Mouse (Mus musculus): ENCODE results near the gene Ube4b. TPM values are rescaled to one million over a fixed set of nuclear protein-coding genes. Genes with fewer than 3 reads are reported as not detected.
"Not testable (repeated sequence)": the region's sequence is repeated elsewhere in the genome, so short reads cannot be mapped to it uniquely, and the experiment has no call there.

Ube4b gene
- 11.9 and 14.2 TPM in 2 replicates for polyA plus RNA-seq (2015; fragmentation: Nextera tagmentation; extraction: Ambion mirVana)

DNA sequence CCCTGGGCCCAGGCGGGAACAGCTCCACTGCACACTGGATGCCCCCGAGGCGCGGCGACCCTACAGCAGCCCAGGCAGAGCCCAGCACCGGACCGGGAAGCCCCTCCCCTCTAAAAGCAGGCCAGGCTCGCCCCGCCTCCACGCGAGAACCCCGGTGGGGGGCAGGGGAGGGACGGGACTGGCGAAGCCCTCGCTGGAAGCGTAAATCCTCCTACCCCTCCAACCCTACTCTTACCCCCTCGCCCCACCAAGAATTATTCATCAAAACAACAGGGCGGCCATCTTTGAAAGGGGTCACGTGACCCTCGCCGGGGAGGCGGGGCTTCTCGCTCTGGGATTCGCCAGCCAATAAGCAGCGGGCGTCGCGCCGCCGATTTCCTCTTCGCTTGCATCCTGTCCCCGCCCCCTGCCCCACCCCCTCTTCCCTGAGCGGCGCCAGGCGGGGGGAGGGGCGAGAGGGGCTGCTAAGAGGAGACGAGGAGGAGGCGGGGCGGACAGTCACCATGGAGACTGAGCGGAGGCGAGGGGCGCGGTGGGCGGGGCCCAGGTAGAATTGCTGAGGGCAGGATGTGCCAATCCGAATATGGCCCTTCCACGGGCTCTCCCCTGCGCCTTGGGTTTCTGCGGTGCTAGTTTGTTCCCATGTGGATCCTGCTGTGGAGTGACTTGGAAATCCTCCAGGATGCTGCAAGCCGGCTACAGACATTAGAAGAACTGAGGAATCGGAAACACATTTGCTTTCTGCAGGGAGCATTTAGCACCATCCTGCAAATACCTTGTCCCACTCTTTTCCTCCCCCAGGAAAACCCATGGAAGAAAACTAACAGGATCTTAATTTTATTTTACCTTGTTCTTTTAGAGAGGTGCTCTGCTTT, at the start of gene Ube4b:
Ube4b (minus strand) TSS at position 425 of the 875 bp plus-strand sequence.
- Histone ChIP-seq H3K27ac (peak within 1 kb of the TSS; percentile 90), H3K9me3 (replicated peaks) (no peaks in the 10 kb centered on the region), H3K4me2 (peak within 1 kb of the TSS; percentile 89), H3K27me3 (no peaks in the 10 kb centered on the region), H3K4me1 (replicated peaks) (peaks cover 35% of the 10 kb centered on the region), H3K4me3 (replicated peaks) (peak within 1 kb of the TSS; percentile 91), H3K36me3 (no peaks in the 10 kb centered on the region), H3K9ac (peak within 1 kb of the TSS; percentile 94)
- WGBS (ENCODE audit: insufficient replicate concordance), result 2% methylated on average over 46 of the region's 50 CpGs
- DNase-seq (peak; percentile 91), ATAC-seq (ENCODE audit: low read depth) (peak; percentile 87)

DNA sequence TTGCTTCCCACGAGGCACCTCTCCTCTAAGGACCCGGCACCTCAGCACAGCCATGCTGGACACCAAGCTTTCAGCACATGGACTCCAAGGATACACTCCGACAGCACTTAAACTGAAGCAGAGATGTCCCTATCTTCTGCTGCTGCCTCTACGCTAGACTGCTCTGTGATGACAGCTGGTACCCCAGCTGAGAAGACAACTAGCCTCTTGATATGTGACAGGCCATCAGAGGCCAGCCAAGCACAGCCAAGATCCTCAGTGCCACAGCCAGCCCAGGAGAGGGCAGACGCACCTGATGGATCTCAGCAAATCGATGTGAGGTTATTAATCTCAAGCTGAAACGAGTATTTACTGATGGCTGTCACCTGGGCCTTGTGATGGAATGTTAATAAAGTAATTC, 48.5 kb upstream of the Ube4b start:
- H3K4me1 ChIP-seq (replicated peaks), result no peaks in the 10 kb centered on the region
- H3K9ac ChIP-seq, result no peak overlapping the region
- H3K36me3 ChIP-seq, result peaks cover 12% of the 10 kb centered on the region
- DNase-seq (no peak), ATAC-seq (ENCODE audit: low read depth) (no peak)
- H3K27me3 ChIP-seq, result no peaks in the 10 kb centered on the region
- no peak overlapping the region for H3K4me3 ChIP-seq (replicated peaks)
- no peak overlapping the region for H3K27ac ChIP-seq
- H3K9me3 ChIP-seq (replicated peaks), result no peaks in the 10 kb centered on the region
- WGBS (ENCODE audit: insufficient replicate concordance), result 69% methylated on average over 7 of the region's 7 CpGs
- no peak overlapping the region for H3K4me2 ChIP-seq

- Histone ChIP-seq H3K9me3 (replicated peaks) (no peaks in the 10 kb centered on the region), H3K27ac (no peak overlapping the region)
- DNase-seq, result no peak
Measured at GRCm38 (mm10) chr4:149469557-149469956, 43.0 kb upstream of the Ube4b start.

GRCm38 (mm10) chr4:149463435-149463950, 36.9 kb upstream of the Ube4b start:
- 46% methylated on average over 6 of the region's 6 CpGs for WGBS (ENCODE audit: insufficient replicate concordance)
- Histone ChIP-seq H3K36me3 (no peaks in the 10 kb centered on the region), H3K9ac (no peak overlapping the region), H3K4me2 (no peak overlapping the region), H3K4me1 (replicated peaks) (no peaks in the 10 kb centered on the region), H3K9me3 (replicated peaks) (no peaks in the 10 kb centered on the region), H3K27ac (no peak overlapping the region), H3K27me3 (no peaks in the 10 kb centered on the region), H3K4me3 (replicated peaks) (no peak overlapping the region)
- peak; percentile 4 for DNase-seq
- no peak for ATAC-seq (ENCODE audit: low read depth)

More at GRCm38 (mm10) chr4:149469557-149469956, 43.0 kb upstream of the Ube4b start:
- no peak for ATAC-seq (ENCODE audit: low read depth)
- no peak overlapping the region for H3K4me3 ChIP-seq (replicated peaks)
- no peaks in the 10 kb centered on the region for H3K27me3 ChIP-seq
- H3K36me3 ChIP-seq, result peaks cover 15% of the 10 kb centered on the region
- no peaks in the 10 kb centered on the region for H3K4me1 ChIP-seq (replicated peaks)
- H3K4me2 ChIP-seq, result no peak overlapping the region
- H3K9ac ChIP-seq, result no peak overlapping the region
- 64% methylated on average over 3 of the region's 3 CpGs for WGBS (ENCODE audit: insufficient replicate concordance)

DNA sequence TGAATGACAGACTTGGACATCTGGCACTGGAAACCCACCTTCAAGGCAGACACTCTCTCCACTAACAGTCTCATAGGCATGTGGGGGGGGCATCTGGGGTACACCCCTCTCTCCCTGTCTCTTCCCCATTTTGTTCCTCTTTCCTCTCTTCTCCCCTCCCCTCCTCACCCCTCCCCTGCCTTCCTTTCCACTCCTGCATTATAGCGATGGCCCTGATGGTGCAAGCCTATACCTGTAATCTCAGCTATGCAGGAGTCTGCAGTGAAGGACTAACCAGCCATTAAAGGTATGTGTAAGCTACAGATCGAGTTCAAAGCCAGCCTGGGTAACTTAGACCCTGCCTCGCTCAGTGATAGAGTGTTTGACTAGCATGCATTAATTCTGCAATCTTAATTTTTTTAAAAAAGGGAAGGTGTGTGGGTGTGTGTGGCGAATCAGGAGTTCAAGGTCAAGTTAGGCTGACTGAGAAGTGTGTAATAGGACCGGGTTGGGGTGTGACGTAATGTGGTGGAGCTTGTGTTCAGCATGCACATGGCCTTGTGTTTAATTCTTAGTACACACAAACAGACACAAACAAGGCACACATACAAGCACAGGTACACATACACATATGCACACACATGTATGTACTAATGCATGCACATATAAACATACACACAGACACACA, 35.9 kb upstream of the Ube4b start:
- no peaks in the 10 kb centered on the region for H3K36me3 ChIP-seq
- ATAC-seq (ENCODE audit: low read depth), result no peak
- H3K27me3 ChIP-seq, result no peaks in the 10 kb centered on the region
- H3K4me2 ChIP-seq, result no peak overlapping the region
- H3K9ac ChIP-seq, result no peak overlapping the region
- no peaks in the 10 kb centered on the region for H3K4me1 ChIP-seq (replicated peaks)
- no peak overlapping the region for H3K27ac ChIP-seq
- WGBS (ENCODE audit: insufficient replicate concordance), result 42% methylated on average over 6 of the region's 6 CpGs
- no peaks in the 10 kb centered on the region for H3K9me3 ChIP-seq (replicated peaks)
- H3K4me3 ChIP-seq (replicated peaks), result no peak overlapping the region
- DNase-seq, result no peak

GRCm38 (mm10) chr4:149461579-149462304, 35.2 kb upstream of the Ube4b start:
- Histone ChIP-seq H3K36me3 (no peaks in the 10 kb centered on the region), H3K9ac (no peak overlapping the region), H3K4me3 (replicated peaks) (no peak overlapping the region), H3K27ac (no peak overlapping the region), H3K27me3 (no peaks in the 10 kb centered on the region), H3K4me2 (no peak overlapping the region), H3K9me3 (replicated peaks) (no peaks in the 10 kb centered on the region), H3K4me1 (replicated peaks) (no peaks in the 10 kb centered on the region)
- DNase-seq (no peak), ATAC-seq (ENCODE audit: low read depth) (no peak)
- WGBS (ENCODE audit: insufficient replicate concordance), result 28% methylated on average over 5 of the region's 7 CpGs

DNA sequence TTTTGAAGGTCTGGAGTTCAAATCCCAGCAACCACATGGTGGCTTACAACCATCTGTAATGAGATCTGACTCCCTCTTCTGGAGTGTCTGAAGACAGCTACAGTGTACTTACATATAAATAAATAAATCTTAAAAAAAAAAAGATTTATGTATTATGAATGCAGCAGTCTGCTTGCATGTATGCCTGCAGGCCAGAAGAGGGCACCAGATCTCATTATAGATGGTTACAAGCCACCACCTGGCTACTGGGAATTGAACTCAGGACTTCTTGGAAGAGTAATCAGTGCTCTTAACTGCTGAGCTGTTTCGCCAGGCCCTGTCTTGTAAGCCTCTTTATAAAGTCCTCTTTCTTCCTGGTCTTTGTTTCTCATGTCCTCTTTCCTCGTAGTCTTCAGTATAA, 33.9 kb upstream of the Ube4b start:
- not testable (repeated sequence) for H3K9ac ChIP-seq; H3K4me2 ChIP-seq; H3K27me3 ChIP-seq; DNase-seq; ATAC-seq (ENCODE audit: low read depth); H3K4me3 ChIP-seq (replicated peaks); H3K4me1 ChIP-seq (replicated peaks); H3K36me3 ChIP-seq; H3K9me3 ChIP-seq (replicated peaks); H3K27ac ChIP-seq
- WGBS (ENCODE audit: insufficient replicate concordance), result 70% methylated on average over 2 of the region's 2 CpGs

GRCm38 (mm10) chr4:149459425-149459824, 32.9 kb upstream of the Ube4b start:
- Histone ChIP-seq H3K27ac (no peak overlapping the region), H3K4me3 (replicated peaks) (no peak overlapping the region), H3K4me1 (replicated peaks) (no peaks in the 10 kb centered on the region), H3K9ac (no peak overlapping the region), H3K4me2 (no peak overlapping the region), H3K27me3 (no peaks in the 10 kb centered on the region), H3K36me3 (no peaks in the 10 kb centered on the region), H3K9me3 (replicated peaks) (no peaks in the 10 kb centered on the region)
- 63% methylated on average over 1 of the region's 1 CpGs for WGBS (ENCODE audit: insufficient replicate concordance)
- ATAC-seq (ENCODE audit: low read depth) (no peak), DNase-seq (no peak)

- ATAC-seq (ENCODE audit: low read depth) (no peak), DNase-seq (no peak)
Measured at GRCm38 (mm10) chr4:149458526-149458925, 32.0 kb upstream of the Ube4b start.

DNA sequence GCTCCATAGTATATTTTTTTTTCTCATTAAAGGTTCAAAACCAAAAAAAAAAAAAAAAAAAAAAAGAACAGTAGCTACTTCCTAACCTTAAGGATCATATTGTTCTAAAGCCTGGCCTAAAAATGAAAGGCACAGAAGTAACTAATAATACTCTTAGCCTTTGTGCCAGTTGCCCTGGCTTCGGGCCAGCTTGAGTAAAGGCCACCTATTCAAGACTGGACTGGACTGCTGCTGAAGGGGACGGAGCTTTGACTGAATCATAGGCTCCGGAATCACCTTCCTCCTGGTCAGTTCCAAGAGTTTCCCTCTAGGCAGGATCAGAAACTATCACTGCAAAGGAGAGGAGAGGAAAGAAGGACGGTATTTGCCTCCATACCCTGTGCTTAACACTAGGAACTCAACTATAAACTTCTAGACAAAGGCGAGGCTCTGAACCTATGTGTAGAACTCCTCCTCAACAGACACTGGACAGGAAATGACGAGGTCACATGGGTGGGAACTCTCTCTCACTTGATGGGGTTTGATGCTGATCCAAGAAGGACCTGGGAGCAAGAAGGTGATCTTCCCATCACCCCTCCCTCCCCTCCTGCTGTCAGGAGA, 31.4 kb upstream of the Ube4b start:
- Histone ChIP-seq H3K27me3 (no peaks in the 10 kb centered on the region), H3K4me1 (replicated peaks) (no peaks in the 10 kb centered on the region), H3K9ac (no peak overlapping the region), H3K4me2 (no peak overlapping the region), H3K4me3 (replicated peaks) (no peak overlapping the region), H3K9me3 (replicated peaks) (no peaks in the 10 kb centered on the region), H3K36me3 (no peaks in the 10 kb centered on the region), H3K27ac (no peak overlapping the region)
- ATAC-seq (ENCODE audit: low read depth) (no peak), DNase-seq (no peak)
- WGBS (ENCODE audit: insufficient replicate concordance), result 61% methylated on average over 6 of the region's 6 CpGs

More at GRCm38 (mm10) chr4:149458526-149458925, 32.0 kb upstream of the Ube4b start:
- Histone ChIP-seq H3K36me3 (no peaks in the 10 kb centered on the region), H3K9ac (no peak overlapping the region), H3K27me3 (no peaks in the 10 kb centered on the region), H3K4me1 (replicated peaks) (no peaks in the 10 kb centered on the region), H3K27ac (no peak overlapping the region), H3K4me2 (no peak overlapping the region), H3K9me3 (replicated peaks) (no peaks in the 10 kb centered on the region), H3K4me3 (replicated peaks) (no peak overlapping the region)
- 54% methylated on average over 5 of the region's 5 CpGs for WGBS (ENCODE audit: insufficient replicate concordance)

DNA sequence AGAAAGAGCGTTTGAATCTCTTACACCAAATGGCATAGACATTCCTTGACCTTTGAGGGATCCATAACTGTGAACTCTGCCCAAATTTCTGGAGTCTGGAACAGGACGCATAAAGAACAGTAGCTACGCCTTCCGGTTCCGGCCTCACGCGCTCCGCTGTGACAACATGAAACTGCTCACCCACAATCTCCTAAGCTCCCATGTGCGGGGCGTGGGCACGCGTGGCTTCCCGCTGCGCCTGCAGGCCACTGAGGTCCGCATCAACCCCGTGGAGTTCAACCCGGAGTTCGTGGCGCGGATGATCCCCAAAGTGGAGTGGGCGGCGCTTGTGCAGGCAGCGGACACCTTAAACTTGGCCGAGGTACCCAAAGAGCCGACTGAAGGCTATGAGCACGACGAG, 30.6 kb upstream of the Ube4b start:
- ATAC-seq (ENCODE audit: low read depth); H3K4me1 ChIP-seq (replicated peaks); H3K9ac ChIP-seq; H3K27me3 ChIP-seq; H3K36me3 ChIP-seq; H3K4me2 ChIP-seq; H3K4me3 ChIP-seq (replicated peaks); DNase-seq; H3K27ac ChIP-seq; H3K9me3 ChIP-seq (replicated peaks): not testable (repeated sequence)
- 75% methylated on average over 27 of the region's 27 CpGs for WGBS (ENCODE audit: insufficient replicate concordance)
